ENCODE assay signal across 8 mouse cellular contexts in the genomic region with DNA sequence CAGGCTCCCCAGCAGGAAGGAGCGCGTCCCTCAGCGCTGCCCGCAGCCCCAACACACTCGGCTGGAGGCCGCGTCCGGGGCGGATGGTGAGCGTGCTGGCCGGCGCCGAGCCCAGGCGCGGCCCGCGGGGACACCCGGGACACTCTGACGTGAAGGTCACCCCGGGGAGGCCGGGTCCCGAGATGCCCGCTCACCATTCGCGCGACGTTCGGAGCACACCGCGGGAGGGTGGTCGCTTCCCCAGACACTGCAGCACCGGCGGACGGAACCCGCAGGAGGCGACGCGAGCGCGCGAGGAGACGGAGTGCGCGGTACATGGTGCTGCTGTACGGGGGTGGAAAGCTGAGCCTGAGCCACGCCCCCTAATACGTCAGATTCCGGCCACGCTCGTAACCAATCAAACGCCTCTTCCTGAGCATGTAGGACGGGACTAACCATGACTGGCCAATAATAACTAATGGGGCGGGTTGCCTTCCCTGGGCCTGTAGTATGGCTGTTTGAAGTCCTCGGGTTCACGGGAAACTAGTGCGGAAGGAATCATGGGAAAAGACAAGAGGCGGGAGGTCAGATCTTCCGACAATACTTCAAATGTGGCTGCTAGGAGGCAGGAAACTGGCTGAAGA. TPM values are rescaled to one million over a fixed set of nuclear protein-coding genes. Genes with fewer than 3 reads are reported as not detected.
DNase-seq lines count a peak whose midpoint lies in the region; ATAC-seq and TF ChIP-seq lines count a peak whose summit lies in the region.

Gene Fh1 (minus strand): TSS at position 379 of the 623 bp plus-strand sequence.

- under 1% methylated on average over 58 of the region's 58 CpGs for WGBS in heart, embryonic 11.5 days (ENCODE audit: insufficient replicate concordance)
- WGBS in kidney, embryonic 16.5 days = under 1% methylated on average over 57 of the region's 58 CpGs
- WGBS in liver, adult 2 months = under 1% methylated on average over 58 of the region's 58 CpGs

- H3ac ChIP-seq in C2C12 (ENCODE audit: control insufficient read depth, insufficient read length, low read depth) (peak within 1 kb of the TSS; percentile 98), myocyte (ENCODE audit: control insufficient read depth, insufficient read length) (peak within 1 kb of the TSS; percentile 51)

- no peaks in the 10 kb centered on the region for H3K27me3 ChIP-seq in C2C12 (ENCODE audit: control insufficient read depth, insufficient read depth, insufficient read length)
- H3K27me3 ChIP-seq in erythroblast, embryonic 14.5 days (ENCODE audit: control insufficient read depth) = no peaks in the 10 kb centered on the region
- no peaks in the 10 kb centered on the region for H3K27me3 ChIP-seq in heart, embryonic 11.5 days (ENCODE audit: control insufficient read depth, insufficient read depth, low read length)
- no peaks in the 10 kb centered on the region for H3K27me3 ChIP-seq in kidney, embryonic 16.5 days (ENCODE audit: insufficient read depth, low read length)
- H3K27me3 ChIP-seq in liver, adult 2 months (ENCODE audit: control insufficient read depth, insufficient read depth, low read length) = no peaks in the 10 kb centered on the region
- H3K27me3 ChIP-seq in myocyte (ENCODE audit: control insufficient read depth, insufficient read depth, insufficient read length) = no peaks in the 10 kb centered on the region
- H3K27me3 ChIP-seq in splenic B cell, adult 2 months (ENCODE audit: control insufficient read depth, insufficient read depth, low read length, poor library complexity, severe bottlenecking) = no peaks in the 10 kb centered on the region

- ATAC-seq in heart, embryonic 11.5 days (replicated peaks; ENCODE audit: insufficient number of reproducible peaks, low FRiP score, low TSS enrichment) = peak; percentile 100
- ATAC-seq in kidney, embryonic 16.5 days (ENCODE audit: low FRiP score, low TSS enrichment) = peak; percentile 100

- peak within 1 kb of the TSS; percentile 90 for H3K9ac ChIP-seq in heart, embryonic 11.5 days (ENCODE audit: low read depth, low read length)
- H3K9ac ChIP-seq in kidney, embryonic 16.5 days (replicated peaks; ENCODE audit: low read length) = peak within 1 kb of the TSS; percentile 85
- H3K9ac ChIP-seq in liver, adult 2 months (ENCODE audit: low read depth, low read length) = peak within 1 kb of the TSS; percentile 95

- H3K4me1 ChIP-seq in erythroblast, embryonic 14.5 days (ENCODE audit: control insufficient read depth) = peaks cover 22% of the 10 kb centered on the region
- peaks cover 9% of the 10 kb centered on the region for H3K4me1 ChIP-seq in heart, embryonic 11.5 days (ENCODE audit: control insufficient read depth, insufficient read depth, low read length)
- peaks cover 10% of the 10 kb centered on the region for H3K4me1 ChIP-seq in kidney, embryonic 16.5 days (ENCODE audit: insufficient read depth, low read length)
- peaks cover 10% of the 10 kb centered on the region for H3K4me1 ChIP-seq in liver, adult 2 months (ENCODE audit: control insufficient read depth, insufficient read depth, low read length)

- TF ChIP-seq POLR2A in brain, embryonic 14.5 days (IDR thresholded peaks at IDR 0.05; ENCODE audit: borderline replicate concordance, extremely low read depth, insufficient read depth, insufficient read length, poor library complexity, severe bottlenecking) = peak; percentile 72
- TF ChIP-seq POLR2A in liver, adult 2 months (IDR thresholded peaks at IDR 0.05; ENCODE audit: extremely low read depth, insufficient read depth, low read length) = peak; percentile 98
- TF ChIP-seq POLR2A in myocyte (IDR thresholded peaks at IDR 0.05; ENCODE audit: insufficient read length, low read depth) = peak; percentile 99

- H3K79me2 ChIP-seq in C2C12 (ENCODE audit: control insufficient read depth, insufficient read depth) = peaks cover 46% of the 10 kb centered on the region
- H3K79me2 ChIP-seq in liver, adult 2 months (ENCODE audit: control insufficient read depth, insufficient read depth, low read length) = peaks cover 19% of the 10 kb centered on the region; the same call in 1 of the 2 replicates
- H3K79me2 ChIP-seq in myocyte (ENCODE audit: control insufficient read depth, insufficient read depth) = peaks cover 33% of the 10 kb centered on the region

- TF ChIP-seq CTCF in C2C12 (IDR thresholded peaks at IDR 0.05; ENCODE audit: control insufficient read depth, insufficient read depth, insufficient read length) = no peak
- no peak for TF ChIP-seq CTCF in brain, embryonic 14.5 days (IDR thresholded peaks at IDR 0.05; ENCODE audit: borderline replicate concordance, extremely low read depth, insufficient read depth, insufficient read length)
- no peak for TF ChIP-seq CTCF in liver, adult 2 months (IDR thresholded peaks at IDR 0.05; ENCODE audit: low read depth, low read length)

- H3K36me3 ChIP-seq in C2C12 (ENCODE audit: control insufficient read depth, insufficient read depth) = no peaks in the 10 kb centered on the region
- peaks cover 8% of the 10 kb centered on the region for H3K36me3 ChIP-seq in erythroblast, embryonic 14.5 days (ENCODE audit: control insufficient read depth)
- no peaks in the 10 kb centered on the region for H3K36me3 ChIP-seq in heart, embryonic 11.5 days (ENCODE audit: control insufficient read depth, insufficient read depth, low read length)
- no peaks in the 10 kb centered on the region for H3K36me3 ChIP-seq in kidney, embryonic 16.5 days (ENCODE audit: insufficient read depth, low read length)
- H3K36me3 ChIP-seq in liver, adult 2 months (ENCODE audit: control insufficient read depth, insufficient read depth, low read length) = peaks cover 7% of the 10 kb centered on the region; the same call in 1 of the 2 replicates
- H3K36me3 ChIP-seq in myocyte (ENCODE audit: control insufficient read depth, insufficient read depth) = no peaks in the 10 kb centered on the region
- no peaks in the 10 kb centered on the region for H3K36me3 ChIP-seq in splenic B cell, adult 2 months (ENCODE audit: control insufficient read depth, insufficient read depth, low read length, poor library complexity, severe bottlenecking)

- peak within 1 kb of the TSS; percentile 80 for H3K27ac ChIP-seq in heart, embryonic 11.5 days (ENCODE audit: low read depth, low read length)
- peak within 1 kb of the TSS; percentile 86 for H3K27ac ChIP-seq in kidney, embryonic 16.5 days (ENCODE audit: low read length)
- peak within 1 kb of the TSS; percentile 86 for H3K27ac ChIP-seq in liver, adult 2 months (replicated peaks; ENCODE audit: insufficient read depth, low read depth, low read length)

- no peaks in the 10 kb centered on the region for H3K9me3 ChIP-seq in erythroblast, embryonic 14.5 days (ENCODE audit: control insufficient read depth, low read length)
- no peaks in the 10 kb centered on the region for H3K9me3 ChIP-seq in heart, embryonic 11.5 days (replicated peaks; ENCODE audit: control insufficient read depth, low read length)
- no peaks in the 10 kb centered on the region for H3K9me3 ChIP-seq in kidney, embryonic 16.5 days (ENCODE audit: low read length)

- DNase-seq in brain, embryonic 14.5 days (ENCODE audit: low read depth) = peak; percentile 100
- peak; percentile 99 for DNase-seq in liver, adult 2 months (ENCODE audit: extremely low read depth, low read depth, low spot score)
- DNase-seq in splenic B cell, adult 2 months (ENCODE audit: low read depth, low spot score) = peak; percentile 98

- peak within 1 kb of the TSS; percentile 79 for H3K4me3 ChIP-seq in C2C12 (ENCODE audit: insufficient read depth, poor library complexity, severe bottlenecking)
- peak within 1 kb of the TSS; percentile 94 for H3K4me3 ChIP-seq in erythroblast, embryonic 14.5 days (replicated peaks)
- H3K4me3 ChIP-seq in heart, embryonic 11.5 days (ENCODE audit: low read depth, low read length) = peak within 1 kb of the TSS; percentile 86
- peak within 1 kb of the TSS; percentile 76 for H3K4me3 ChIP-seq in kidney, embryonic 16.5 days (ENCODE audit: low read length)
- H3K4me3 ChIP-seq in liver, adult 2 months (ENCODE audit: insufficient read depth, low read depth, low read length) = peak within 1 kb of the TSS; percentile 94
- peak within 1 kb of the TSS; percentile 46 for H3K4me3 ChIP-seq in myocyte

- peaks cover 26% of the 10 kb centered on the region for H3K79me3 ChIP-seq in C2C12 (ENCODE audit: low read depth)

- H3K4me2 ChIP-seq in heart, embryonic 11.5 days = peak within 1 kb of the TSS; percentile 82
- H3K4me2 ChIP-seq in kidney, embryonic 16.5 days (replicated peaks; ENCODE audit: low read depth, low read length) = peak within 1 kb of the TSS; percentile 89
- H3K4me2 ChIP-seq in myocyte (ENCODE audit: low read depth) = peak within 1 kb of the TSS; percentile 94

TF ChIP-seq in C2C12, 6 proteins besides CTCF, POLR2A, EP300 and RAD21:
- TF ChIP-seq MYOG (IDR thresholded peaks at IDR 0.05; ENCODE audit: control insufficient read depth, extremely low read depth, insufficient read length) (no peak), MAX (IDR thresholded peaks at IDR 0.05) (peak; percentile 68)

TF ChIP-seq in myocyte, 11 proteins besides CTCF, POLR2A, EP300 and RAD21:
- TF ChIP-seq POLR2AphosphoS2 (IDR thresholded peaks at IDR 0.05; ENCODE audit: insufficient read length, low read depth) (peak; percentile 99), CEBPB (IDR thresholded peaks at IDR 0.05; ENCODE audit: insufficient read depth, poor library complexity, severe bottlenecking) (no peak), USF1 (IDR thresholded peaks at IDR 0.05; ENCODE audit: low read depth) (no peak), TCF3 (IDR thresholded peaks at IDR 0.05; ENCODE audit: insufficient read length, low read depth) (no peak), TCF12 (IDR thresholded peaks at IDR 0.05; ENCODE audit: insufficient read depth, poor library complexity, severe bottlenecking) (no peak), SRF (IDR thresholded peaks at IDR 0.05; ENCODE audit: control insufficient read depth, insufficient read length, low read depth) (peak; percentile 70), E2F4 (IDR thresholded peaks at IDR 0.05; ENCODE audit: insufficient read depth) (peak; percentile 65), MYOD1 (IDR thresholded peaks at IDR 0.05; ENCODE audit: control insufficient read depth in 1 of 3, insufficient read length in 2 of 3, low read depth in 2 of 3) (no peak), REST (IDR thresholded peaks at IDR 0.05; ENCODE audit: insufficient read depth, insufficient read length) (peak; percentile 41), MAX (IDR thresholded peaks at IDR 0.05; ENCODE audit: low read depth) (no peak), MYOG (IDR thresholded peaks at IDR 0.05; ENCODE audit: control insufficient read depth in 1 of 3, insufficient read depth in 1 of 3, insufficient read length in 2 of 3, low read depth in 2 of 3) (no peak)
TF ChIP-seq in myocyte: peak in this region for 4.

RNA-seq across cellular contexts. Expression of gene Fh1, which starts in this region (rescaled TPM):
- 107 TPM for polyA plus RNA-seq in C2C12 (2012; fragmentation: generic; extraction: Trizol)
- 61.7 and 62.5 TPM in 2 replicates for polyA plus RNA-seq in brain, embryonic 14.5 days (2012; rRNA removed)
- polyA plus RNA-seq in erythroblast, embryonic 14.5 days (2012) = 1.0 and 1.2 TPM in 2 replicates
- polyA plus RNA-seq in heart, embryonic 11.5 days (2014; fragmentation: Nextera tagmentation; extraction: Ambion mirVana) = 206 and 229 TPM in 2 replicates
- polyA plus RNA-seq in kidney, embryonic 16.5 days (2015; fragmentation: Nextera tagmentation; extraction: Ambion mirVana) = 142 and 160 TPM in 2 replicates
- 162 and 208 TPM in 2 replicates for total RNA-seq in liver, adult 2 months (2014; rRNA removed)
- polyA plus RNA-seq in liver, adult 2 months (2012; rRNA removed) = 58.5 and 67.7 TPM in 2 replicates
- polyA plus RNA-seq in myocyte (2012; fragmentation: generic; extraction: Trizol) = 115 TPM

Comparison
In these comparisons a context has a peak if more than half of its experiments do, and no peak if none do; other contexts are left out.
1. Peak in every context shown above with its lines: DNase-seq, ATAC-seq, H3K4me3 ChIP-seq and H3K27ac ChIP-seq.
2. RNA of gene Fh1 (polyA plus RNA-seq): 206 to 229 TPM in heart, embryonic 11.5 days, 142 to 160 TPM in kidney, embryonic 16.5 days, 115 TPM in myocyte (single experiment), 107 TPM in C2C12 (single experiment), 61.7 to 62.5 TPM in brain, embryonic 14.5 days and 58.5 to 67.7 TPM in liver, adult 2 months; 1.0 to 1.2 TPM in erythroblast, embryonic 14.5 days; every median in the first group is over 10 times any median in the second.